Mouse (Mus musculus) megakaryocyte, embryonic 14.5 days (primary cell): ENCODE data around the gene Csrp1. TPM values are rescaled to one million over a fixed set of nuclear protein-coding genes. Genes with fewer than 3 reads are reported as not detected.
A peak's percentile ranks its signal among the peaks of the same experiment; 100 is the strongest.

Experiments used
- H3K27me3 ChIP-seq: replicated peaks from 2 replicates; pipeline ENCODE3; 2012; ENCODE audit warnings: inconsistent platforms
- H3K36me3 ChIP-seq: replicated peaks from 2 replicates; pipeline ENCODE3; 2012; ENCODE audit warnings: low read length, inconsistent platforms, mixed read lengths
- H3K4me1 ChIP-seq: 2 replicates; pipeline ENCODE4 v1.6.1; 2012; ENCODE audit warnings: inconsistent platforms
- H3K4me3 ChIP-seq: replicated peaks from 2 replicates; pipeline ENCODE3; 2012; ENCODE audit warnings: moderate library complexity, mild to moderate bottlenecking, inconsistent platforms
- H3K9me3 ChIP-seq: 2 replicates; pipeline ENCODE4 v1.6.1; 2012; ENCODE audit warnings: inconsistent platforms
- FLI1 ChIP-seq: IDR thresholded peaks from 2 replicates; pipeline ENCODE4 v1.6.1; 2012; ENCODE audit warnings: low read length, inconsistent platforms, mixed read lengths
- GATA1 ChIP-seq: IDR thresholded peaks from 3 replicates; pipeline ENCODE4 v1.6.1; 2012; ENCODE audit warnings: mixed read lengths, low read length, inconsistent platforms, borderline replicate concordance
- polyA plus RNA-seq: library from polyadenylated mRNA; stranded (reverse); fragments of >175 nt; gene quantifications from 2 replicates; pipeline ENCODE4 v1.2.3, GENCODE M21; 2012; ENCODE audit warnings: low replicate concordance; ENCODE audit not compliant: insufficient read depth

The Csrp1 gene
- polyA plus RNA-seq, 1 experiment: 121 TPM

DNA sequence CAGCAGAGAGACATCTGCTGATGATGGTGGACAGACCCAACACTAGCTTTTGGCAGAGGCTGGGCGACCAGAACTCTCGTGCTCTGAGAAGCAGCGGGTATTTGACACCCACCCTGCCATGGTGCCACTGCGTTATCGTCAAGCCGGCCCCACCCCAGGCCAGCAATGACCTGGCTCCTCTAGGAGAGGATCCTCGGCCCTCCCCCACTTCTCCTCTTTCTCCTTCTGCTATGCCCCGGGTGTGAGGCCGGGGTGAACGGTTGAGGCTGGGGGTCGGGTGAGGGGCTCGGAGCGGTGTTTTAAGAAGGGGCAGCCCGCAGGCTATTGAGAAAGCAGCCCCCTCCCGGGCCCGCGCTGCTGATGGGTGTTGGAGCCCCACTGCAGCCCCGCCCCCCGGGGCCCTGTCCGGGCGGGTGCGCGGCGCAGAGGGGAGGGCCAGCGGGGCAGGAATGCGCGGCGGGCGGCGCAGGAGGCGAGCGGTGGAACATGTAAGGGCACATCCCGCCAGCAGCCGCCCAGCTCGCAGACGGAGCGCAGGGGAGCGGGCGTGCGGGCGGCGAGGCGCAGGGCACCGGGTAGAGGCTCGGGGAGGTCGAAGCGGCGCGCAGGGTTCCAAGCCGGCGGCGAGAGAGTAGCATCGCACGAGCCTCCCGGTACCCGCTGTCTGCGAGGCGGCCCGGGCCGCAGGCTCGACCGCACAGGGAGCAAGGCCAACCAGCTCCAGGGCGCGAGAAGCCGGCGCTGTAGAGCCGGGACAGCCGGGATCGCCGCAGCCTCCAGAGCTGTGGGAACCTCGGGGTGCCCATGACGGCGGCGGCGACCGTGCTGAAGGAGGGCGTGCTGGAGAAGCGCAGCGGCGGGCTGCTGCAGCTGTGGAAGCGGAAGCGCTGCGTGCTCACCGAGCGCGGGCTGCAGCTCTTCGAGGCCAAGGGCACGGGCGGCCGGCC, 46.1 kb downstream of the Csrp1 start, which contains the start of gene Phlda3:
Gene Phlda3, plus strand, starts transcription at position 475 of the 947 bp plus-strand sequence.
- Histone ChIP-seq H3K36me3 (peaks cover 39% of the 10 kb centered on the region), H3K4me3 (peak within 1 kb of the TSS; percentile 97), H3K9me3 (no peaks in the 10 kb centered on the region), H3K4me1 (peaks cover 88% of the 10 kb centered on the region), H3K27me3 (peaks cover 18% of the 10 kb centered on the region)
- TF ChIP-seq FLI1 (no peak), GATA1 (no peak)

DNA sequence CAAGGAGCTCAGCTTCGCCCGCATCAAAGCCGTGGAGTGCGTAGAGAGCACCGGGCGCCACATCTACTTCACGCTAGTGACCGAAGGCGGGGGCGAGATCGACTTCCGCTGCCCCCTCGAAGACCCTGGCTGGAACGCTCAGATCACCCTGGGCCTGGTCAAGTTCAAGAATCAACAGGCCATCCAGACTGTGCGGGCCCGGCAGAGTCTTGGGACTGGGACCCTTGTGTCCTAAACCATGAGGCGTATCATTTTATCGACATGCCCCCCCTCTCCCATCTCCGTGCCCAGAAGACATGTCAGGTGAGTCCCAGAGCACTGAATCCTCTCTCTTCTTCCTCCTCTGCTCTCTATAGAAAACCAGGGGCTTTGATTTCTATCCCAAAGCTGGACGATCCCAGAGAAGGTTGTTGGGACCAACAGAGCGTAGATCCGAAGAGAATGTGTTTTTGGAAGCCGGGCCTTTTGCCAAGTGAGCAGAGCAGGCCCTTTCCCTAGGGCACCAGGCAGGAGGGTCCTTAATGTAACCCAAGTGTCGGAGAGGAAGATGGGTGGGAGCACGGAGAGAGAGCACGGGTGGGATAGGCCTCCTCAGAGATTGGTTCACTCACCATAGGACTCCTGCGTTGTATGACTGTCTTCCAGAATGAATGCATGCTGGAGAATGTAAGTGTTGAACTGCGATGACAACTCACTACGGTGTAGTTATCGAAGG, 46.9 kb downstream of the Csrp1 start:
- peaks cover 18% of the 10 kb centered on the region for H3K27me3 ChIP-seq

DNA sequence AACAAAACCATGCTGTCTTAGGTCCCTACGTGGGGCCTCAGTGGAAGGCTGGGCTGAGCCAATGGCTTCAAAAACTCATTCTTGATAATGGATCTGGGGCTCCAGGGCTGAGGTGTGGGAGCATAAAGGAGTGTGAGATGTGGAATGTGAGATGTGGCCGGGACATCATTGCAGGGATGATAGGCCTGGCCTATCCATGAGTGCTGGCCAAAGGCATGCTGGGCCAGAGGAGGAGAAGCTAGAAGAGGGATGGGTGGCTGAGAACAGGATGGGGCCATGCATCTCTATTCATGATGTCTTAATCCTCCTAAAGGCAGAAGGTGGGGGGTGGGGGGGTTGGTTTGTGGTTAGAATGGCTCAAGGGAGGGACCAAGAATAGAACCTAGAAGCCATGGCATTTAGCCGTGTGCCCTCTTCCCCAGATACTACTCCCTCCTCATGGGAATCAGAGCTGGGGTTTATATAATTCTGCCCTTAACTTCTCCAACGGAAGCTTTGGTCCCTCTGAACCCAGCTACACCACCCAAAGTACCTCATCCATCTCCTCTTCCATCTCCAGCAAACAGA, 47.5 kb downstream of the Csrp1 start:
- Histone ChIP-seq H3K9me3 (no peaks in the 10 kb centered on the region), H3K27me3 (peaks cover 18% of the 10 kb centered on the region), H3K4me1 (peaks cover 88% of the 10 kb centered on the region), H3K36me3 (peaks cover 45% of the 10 kb centered on the region), H3K4me3 (peak overlapping the region; percentile 97)
- TF ChIP-seq GATA1 (no peak), FLI1 (no peak)

More for the DNA sequence above, 46.9 kb downstream of the Csrp1 start:
- TF ChIP-seq GATA1 (no peak), FLI1 (no peak)
- peak overlapping the region; percentile 97 for H3K4me3 ChIP-seq
- H3K36me3 ChIP-seq: peaks cover 45% of the 10 kb centered on the region
- H3K9me3 ChIP-seq: no peaks in the 10 kb centered on the region
- peaks cover 88% of the 10 kb centered on the region for H3K4me1 ChIP-seq

DNA sequence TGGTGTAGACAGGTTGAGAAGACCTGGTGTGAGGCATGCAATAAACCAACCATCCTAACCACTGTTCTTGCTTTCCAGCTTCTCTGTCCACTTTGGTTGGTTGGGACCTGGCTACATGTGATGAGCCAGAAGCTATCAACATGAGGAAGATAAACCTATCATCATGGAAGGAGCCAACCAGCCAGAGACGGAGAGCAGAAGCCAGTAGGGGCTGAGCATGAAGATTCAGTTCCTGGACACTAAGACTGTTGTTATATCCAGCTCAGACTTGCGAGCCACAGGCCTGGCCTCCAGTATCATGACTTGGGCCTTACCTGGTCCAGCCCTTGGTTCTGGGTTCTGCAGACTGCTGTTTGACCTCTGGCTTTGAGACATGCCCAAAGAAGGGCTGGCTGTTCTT, 48.5 kb downstream of the Csrp1 start:
- H3K27me3 ChIP-seq: peaks cover 18% of the 10 kb centered on the region
- TF ChIP-seq GATA1: no peak
- no peak for TF ChIP-seq FLI1
- peaks cover 91% of the 10 kb centered on the region for H3K4me1 ChIP-seq
- H3K36me3 ChIP-seq: peaks cover 45% of the 10 kb centered on the region
- no peaks in the 10 kb centered on the region for H3K9me3 ChIP-seq
- peak overlapping the region; percentile 97 for H3K4me3 ChIP-seq

DNA sequence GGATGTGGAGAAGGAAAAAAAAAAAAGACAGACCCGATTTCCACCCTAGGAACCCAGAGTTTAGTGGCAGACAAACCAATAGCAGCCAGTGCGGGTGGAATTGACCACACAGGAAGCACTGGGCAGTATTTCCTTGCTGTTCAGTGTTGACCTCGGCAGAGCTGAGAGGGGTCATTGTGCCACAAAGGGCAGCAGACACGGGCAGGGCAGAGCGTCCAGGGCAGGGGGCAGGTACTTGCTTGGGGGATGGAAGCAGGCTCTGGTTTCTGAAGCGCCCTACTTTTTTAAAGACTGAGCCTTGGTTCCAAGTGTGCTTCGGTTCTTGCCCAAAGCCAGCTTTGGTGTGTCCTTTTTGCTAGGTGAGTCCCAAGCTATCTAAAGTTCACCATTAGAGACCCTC, 50.4 kb downstream of the Csrp1 start:
- peaks cover 45% of the 10 kb centered on the region for H3K36me3 ChIP-seq
- H3K4me3 ChIP-seq: peak overlapping the region; percentile 88
- H3K4me1 ChIP-seq: peaks cover 86% of the 10 kb centered on the region
- TF ChIP-seq GATA1 (no peak), FLI1 (no peak)
- peaks cover 20% of the 10 kb centered on the region for H3K27me3 ChIP-seq
- no peaks in the 10 kb centered on the region for H3K9me3 ChIP-seq

DNA sequence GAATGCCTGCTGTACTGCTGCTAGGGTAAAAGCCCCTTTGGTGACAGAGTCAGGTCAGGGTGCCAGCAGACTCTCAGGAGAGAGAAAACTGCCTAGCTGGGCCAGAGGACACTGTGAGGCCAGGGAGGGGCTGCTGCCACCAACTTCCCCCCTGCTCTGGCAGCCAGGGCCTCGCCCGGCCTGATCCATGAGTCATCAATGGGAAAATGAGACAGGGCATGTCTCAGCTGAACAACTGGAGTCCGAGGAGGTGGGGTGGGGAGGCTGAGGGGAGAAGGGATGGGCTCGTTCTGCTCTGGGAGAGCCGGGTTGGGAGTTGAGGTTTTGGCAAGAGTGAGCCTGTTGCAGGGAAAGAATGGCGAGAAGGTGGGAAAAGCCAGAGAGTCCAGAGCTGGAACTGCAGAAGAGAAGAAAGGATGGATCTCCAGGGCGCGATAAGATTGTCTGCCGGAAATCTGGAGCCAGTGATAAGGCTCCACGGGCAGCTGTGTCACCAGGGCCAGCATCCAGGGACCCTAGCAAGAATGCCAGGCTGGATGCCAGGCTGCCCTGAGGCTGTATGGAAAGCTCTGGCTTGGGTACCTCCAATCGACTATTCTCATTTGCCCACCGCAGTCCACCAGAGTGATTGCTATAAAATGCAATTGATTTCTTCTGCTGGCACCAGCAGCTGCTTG, 51.2 kb downstream of the Csrp1 start:
- H3K36me3 ChIP-seq: peaks cover 45% of the 10 kb centered on the region

DNA sequence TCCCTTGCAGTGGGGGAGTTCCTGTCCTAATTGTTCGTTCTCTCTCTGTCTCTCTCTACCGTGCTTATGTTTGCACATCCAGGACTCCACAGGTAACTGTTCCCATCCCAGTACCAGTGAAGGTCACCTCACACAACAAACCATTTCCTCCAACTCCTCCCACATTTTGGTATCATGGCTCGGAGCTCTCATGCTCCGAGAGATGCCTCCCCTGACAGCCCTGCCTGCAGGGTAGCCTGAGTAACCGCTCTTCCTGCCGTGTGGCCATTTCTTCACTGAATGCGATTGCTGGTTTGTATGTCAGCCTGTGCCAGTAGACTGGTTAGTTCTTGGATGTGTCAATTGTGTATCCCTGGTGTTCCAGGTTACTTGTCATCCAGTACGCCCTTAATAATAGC, 51.7 kb downstream of the Csrp1 start:
- Histone ChIP-seq H3K4me3 (peak overlapping the region; percentile 59), H3K36me3 (peaks cover 45% of the 10 kb centered on the region), H3K27me3 (peaks cover 8% of the 10 kb centered on the region), H3K9me3 (no peaks in the 10 kb centered on the region), H3K4me1 (peaks cover 87% of the 10 kb centered on the region)
- no peak for TF ChIP-seq FLI1
- TF ChIP-seq GATA1: no peak

More for the DNA sequence above, 51.2 kb downstream of the Csrp1 start:
- H3K4me3 ChIP-seq: peak overlapping the region; percentile 81
- TF ChIP-seq GATA1: no peak
- TF ChIP-seq FLI1: no peak
- no peaks in the 10 kb centered on the region for H3K9me3 ChIP-seq
- peaks cover 13% of the 10 kb centered on the region for H3K27me3 ChIP-seq
- peaks cover 86% of the 10 kb centered on the region for H3K4me1 ChIP-seq

DNA sequence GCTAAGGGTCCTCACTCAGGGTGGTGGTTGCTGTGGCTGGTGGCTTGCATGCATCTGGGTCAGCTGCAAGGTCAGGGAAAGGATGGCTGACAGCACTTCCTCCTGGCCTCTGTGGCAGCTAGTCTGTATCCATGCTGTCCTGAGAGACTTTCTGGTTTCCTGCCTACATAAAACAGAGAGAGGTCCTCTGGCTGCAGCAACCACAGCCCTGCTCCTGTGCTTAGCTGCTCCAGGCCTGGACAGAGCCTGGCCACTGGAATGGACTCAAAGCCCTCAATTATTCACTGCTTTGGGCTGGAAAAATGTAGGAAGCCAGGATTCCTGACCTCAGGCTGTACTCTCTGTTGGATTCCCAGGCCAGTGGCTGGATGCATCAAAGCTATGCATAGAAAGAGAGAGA, 56.7 kb downstream of the Csrp1 start:
- TF ChIP-seq GATA1: no peak
- no peak for TF ChIP-seq FLI1
- Histone ChIP-seq H3K36me3 (peaks cover under 1% of the 10 kb centered on the region), H3K9me3 (no peaks in the 10 kb centered on the region), H3K27me3 (peaks cover 24% of the 10 kb centered on the region), H3K4me1 (peaks cover 74% of the 10 kb centered on the region), H3K4me3 (peak overlapping the region; percentile 34)

DNA sequence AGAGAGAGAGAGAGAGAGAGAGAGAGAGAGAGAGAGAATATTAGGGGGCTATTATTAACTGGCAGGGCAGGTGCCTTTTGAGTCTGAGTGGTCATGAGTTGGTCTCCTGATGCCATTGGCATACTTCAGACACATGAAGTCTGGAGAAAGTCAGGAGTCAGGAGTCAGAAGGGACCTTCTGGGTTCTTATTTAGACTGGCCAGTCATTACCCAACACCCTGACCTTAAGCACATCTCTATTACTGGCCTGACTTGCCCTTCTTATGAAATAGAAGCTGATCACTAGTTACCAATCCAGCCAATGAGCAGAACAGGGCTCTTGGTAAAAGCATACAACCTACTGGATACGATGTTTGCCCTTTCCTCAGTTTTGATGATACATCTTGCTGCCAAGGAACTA, 57.2 kb downstream of the Csrp1 start:
- Histone ChIP-seq H3K4me1 (peaks cover 70% of the 10 kb centered on the region), H3K27me3 (peaks cover 24% of the 10 kb centered on the region), H3K9me3 (no peaks in the 10 kb centered on the region), H3K4me3 (no peak overlapping the region), H3K36me3 (no peaks in the 10 kb centered on the region)
- TF ChIP-seq GATA1: no peak
- TF ChIP-seq FLI1: no peak
